Mouse (Mus musculus) embryonic fibroblast, embryonic 13.5 days (primary cell): ENCODE measurements at regions not wholly inside any gene's neighbourhood (a gene's known extent, or its start where the extent isn't known, plus 50 kb on each side); places are given as distances from the start of the nearest gene placed in this dataset.

Source experiments
- CTCF ChIP-seq: IDR thresholded peaks from 2 replicates; pipeline ENCODE4 v1.5.1; 2011; ENCODE audit warnings: mild to moderate bottlenecking, control low read depth, low read length, moderate library complexity, borderline replicate concordance; ENCODE audit not compliant: insufficient read depth
- POLR2A ChIP-seq: IDR thresholded peaks from 2 replicates; pipeline ENCODE4 v1.6.1; 2011; ENCODE audit warnings: low read depth, mild to moderate bottlenecking, control low read depth, low read length, moderate library complexity

GRCm38 (mm10) chr17:4353018-4353417, 641.1 kb upstream of the Arid1b start:
- TF ChIP-seq CTCF, result no peak
- TF ChIP-seq POLR2A, result no peak
